Mouse (Mus musculus) megakaryocyte, embryonic 14.5 days (primary cell): Measurements from ENCODE around the gene Top2b.

ENCODE experiments used
- FLI1 ChIP-seq: IDR thresholded peaks from 2 replicates; pipeline ENCODE4 v1.6.1; 2012; ENCODE audit warnings: low read length, inconsistent platforms, mixed read lengths
- GATA1 ChIP-seq: IDR thresholded peaks from 3 replicates; pipeline ENCODE4 v1.6.1; 2012; ENCODE audit warnings: mixed read lengths, low read length, inconsistent platforms, borderline replicate concordance

DNA sequence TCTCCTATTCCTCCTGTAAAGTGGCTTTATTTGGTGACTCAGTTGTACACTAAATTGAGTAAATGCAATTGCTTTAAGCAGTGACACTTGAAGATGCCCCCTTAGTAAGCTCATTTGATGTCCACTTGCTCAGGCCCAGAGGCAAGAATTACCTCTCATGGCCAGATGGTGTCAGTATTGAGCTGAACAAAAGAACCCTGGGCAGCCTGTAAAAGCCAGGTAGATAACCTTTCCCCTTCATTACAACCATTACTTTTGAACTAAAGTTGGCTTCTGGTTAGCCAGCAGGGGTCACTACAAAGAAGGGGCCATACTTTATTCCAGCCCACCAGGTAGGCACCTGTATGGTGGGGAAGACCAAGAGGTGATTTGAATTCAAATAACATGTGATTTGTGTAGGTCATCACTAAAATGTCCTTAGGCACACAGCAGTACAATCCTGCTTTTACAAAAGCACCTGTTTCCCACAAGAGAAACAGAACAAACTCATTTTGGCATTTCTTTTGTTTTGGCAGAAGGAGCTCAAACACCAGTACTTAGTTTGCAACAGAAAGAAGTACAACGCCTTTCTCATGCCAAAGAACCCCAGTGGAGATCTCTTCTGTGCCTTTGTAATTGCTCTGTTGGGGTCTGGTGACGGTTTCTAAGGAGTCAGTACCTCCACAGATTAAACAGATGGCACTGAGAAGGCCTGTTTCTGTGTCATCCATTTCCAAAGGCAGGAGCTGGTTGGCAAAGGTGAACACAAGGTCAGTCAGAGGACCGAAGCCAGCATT is 69.6 kb downstream of the Top2b start:
- no peak for TF ChIP-seq GATA1
- no peak for TF ChIP-seq FLI1
